Mouse (Mus musculus) urinary bladder, postnatal 25 days (tissue): ENCODE data around the gene Copb2.
A peak's percentile ranks its signal among the peaks of the same experiment; 100 is the strongest.

Experiments used
- DNase-seq: peaks from one replicate; pipeline ENCODE4 v3.0.0; 2022; ENCODE audit warnings: low spot score

Gene Copb2

DNA sequence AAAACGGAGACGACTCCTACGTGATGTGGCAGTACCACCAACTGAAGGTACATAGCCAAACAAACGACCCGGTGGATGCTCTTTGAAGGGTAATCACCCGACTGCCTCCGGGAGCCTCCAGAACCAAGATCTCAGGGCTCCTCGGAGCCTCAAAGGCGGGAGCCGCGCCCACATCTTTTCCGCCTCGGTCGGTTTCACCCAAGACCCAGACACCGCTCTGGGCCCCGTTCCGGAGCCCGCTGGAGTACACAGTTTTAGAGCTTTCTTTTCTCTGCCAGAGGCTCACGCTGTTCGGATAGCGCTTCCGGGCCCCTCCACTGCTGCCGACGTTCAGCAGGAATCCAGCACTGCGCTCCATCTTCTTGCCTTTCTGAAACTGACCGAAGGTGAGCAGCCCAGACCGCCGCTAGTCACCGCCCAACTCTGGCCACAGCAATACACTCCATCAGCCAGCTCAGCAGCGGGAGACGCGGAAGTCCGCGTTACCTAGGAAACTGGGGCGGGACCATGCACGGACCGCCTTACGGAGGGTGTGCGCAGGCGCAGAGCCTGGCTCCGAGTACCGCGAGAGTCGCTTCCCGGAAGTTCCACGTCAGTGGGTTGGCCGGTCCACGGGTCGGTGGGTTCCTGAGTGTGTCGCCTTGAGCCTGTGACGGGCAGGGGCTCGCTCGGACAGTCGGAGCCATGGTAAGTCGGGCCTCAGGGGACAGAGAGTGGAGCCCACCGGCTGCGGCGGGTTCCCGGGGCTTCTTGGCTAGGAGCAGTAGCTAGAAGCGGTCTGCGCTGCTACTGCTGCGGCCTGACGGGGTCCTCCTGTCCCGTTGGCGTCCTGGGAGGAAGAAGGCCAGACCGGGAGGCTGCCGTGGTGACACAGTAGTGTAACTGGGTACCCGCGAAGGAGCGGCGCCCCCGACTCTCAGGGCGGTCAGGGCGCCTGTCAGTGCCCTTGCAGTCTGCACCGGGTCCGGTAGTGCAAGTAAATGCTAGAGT lies at the start of gene Copb2:
Gene Copb2, plus strand, starts transcription at position 585 of the 990 bp plus-strand sequence.
- DNase-seq, result peak; percentile 100

DNA sequence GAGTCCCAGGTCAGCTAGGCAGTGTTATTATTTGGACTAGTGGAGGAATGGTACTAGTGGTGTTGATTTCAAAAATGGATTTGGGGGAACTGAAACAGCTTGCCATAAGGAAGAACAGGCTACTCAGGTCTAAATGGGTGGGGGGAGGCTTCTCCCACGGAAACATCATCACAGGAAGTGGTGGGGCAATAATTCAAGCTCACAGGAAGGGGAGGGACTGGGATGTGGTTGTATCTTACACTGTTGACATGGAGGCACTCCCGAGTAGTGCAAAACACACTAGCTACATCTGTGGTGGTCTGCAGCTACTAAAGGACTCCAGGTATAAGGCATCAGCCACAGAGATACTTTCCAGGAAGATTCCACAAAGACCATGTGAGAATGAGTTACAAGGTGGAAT lies 39.6 kb upstream of the Copb2 start:
- DNase-seq, result no peak

DNA sequence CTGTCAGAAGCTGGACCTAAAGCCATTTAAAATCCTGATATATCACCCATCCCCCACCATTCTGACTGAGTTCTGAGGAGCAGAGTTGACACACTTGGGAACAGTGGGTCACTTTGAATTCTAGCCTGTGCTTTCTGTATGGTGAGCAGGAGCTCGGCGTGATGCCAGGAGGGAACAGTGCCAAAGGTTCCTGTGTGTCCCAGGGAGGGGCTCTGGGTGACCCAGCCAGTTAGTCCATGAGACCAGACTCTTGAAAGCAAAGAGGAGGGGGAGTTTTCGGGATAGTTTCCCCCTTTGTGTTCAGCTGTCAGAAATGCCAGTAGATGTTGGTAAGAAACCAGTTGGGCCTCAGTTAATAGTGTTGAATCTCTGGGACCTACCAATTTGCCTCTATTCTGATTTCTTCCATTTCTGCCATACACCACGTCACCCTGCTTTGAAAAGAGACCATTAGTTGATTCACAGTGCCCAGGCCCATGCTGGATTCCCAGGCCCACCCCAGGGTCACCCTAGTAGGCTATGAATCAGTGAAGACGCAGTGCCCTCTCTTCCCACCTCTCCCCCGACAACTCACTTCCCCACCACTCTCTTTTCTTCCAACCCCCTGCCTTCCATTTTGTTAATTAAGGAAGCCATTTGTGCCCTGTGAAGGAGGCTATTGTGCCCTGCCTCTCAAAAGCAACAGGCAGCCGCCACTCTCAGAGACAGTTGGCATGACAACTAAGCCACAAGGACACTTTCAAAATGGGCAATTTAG lies 38.6 kb upstream of the Copb2 start:
- no peak for DNase-seq

DNA sequence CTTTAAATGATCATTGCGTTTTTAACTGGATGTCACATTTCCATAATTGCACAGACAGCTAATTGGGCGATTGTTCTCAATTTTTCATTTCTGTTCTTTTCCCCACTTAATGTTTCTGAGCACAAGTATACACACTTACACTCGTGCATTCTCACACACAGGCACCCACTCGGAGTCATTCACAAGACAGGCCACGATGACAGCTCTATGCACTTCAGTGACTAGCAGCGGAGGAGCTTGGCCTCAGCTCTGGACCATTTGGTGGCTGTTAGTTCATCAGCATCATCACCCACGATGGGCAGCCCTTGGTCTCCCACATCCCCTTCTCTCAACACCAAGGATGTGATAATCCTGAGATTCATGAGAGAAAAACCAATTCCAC lies 38.0 kb upstream of the Copb2 start:
- DNase-seq, result no peak

DNA sequence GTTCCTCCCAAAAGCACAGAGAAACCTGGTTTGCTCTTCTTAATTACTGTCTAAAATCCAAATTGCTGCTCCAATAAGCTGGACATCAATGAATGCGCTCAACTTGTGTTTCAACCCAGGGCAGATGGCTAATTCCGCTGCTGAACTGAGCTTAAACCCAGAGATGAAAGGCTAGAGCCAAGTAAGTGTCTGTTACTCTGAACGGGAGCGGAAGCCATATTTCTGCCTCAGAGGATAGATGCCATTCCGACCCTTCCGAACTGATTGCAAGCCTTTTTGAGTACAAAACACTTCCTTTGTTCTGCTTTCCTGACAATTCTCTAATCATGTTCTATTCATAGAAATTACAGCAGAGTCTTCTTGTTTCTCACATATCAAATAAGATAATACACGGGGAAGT lies 36.3 kb upstream of the Copb2 start:
- DNase-seq, result no peak

DNA sequence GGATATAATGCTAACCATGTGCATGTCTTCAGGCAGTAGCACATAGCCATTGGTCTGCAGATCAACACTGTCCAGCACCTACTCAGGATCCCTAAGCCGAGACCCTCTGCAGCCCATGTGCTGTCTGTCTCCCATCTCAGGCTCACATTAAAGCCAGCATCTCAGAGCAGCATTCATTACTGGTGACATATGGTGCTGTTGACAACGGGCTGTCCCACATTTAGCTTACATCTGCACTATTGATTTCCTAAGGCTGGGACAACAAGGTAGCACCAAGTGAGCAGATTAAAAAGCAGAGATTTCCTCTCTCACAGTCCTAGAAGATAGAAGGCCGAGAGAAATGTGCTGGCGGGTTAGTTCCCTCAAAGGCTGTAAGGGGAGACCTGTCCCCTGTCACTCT lies 33.7 kb upstream of the Copb2 start:
- DNase-seq, result no peak

DNA sequence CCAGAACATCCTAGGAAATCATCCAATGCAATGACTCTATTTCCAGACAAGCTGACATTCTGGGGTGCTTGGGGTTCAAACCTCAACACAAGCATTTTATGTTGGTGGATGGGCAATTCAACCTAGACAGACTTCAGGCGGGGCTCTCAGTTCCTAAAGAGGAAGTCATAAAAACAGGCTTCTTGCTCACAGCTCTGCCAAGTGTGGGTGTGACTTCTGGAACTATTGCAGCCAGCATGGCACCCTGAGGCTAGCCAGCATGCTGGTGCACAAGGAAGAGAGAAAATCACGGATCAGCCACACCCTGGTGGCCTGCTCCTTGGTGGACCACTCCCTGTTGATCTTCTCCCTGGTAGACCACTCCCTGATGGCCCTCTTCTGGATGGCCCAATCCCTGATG lies 32.5 kb upstream of the Copb2 start:
- no peak for DNase-seq

DNA sequence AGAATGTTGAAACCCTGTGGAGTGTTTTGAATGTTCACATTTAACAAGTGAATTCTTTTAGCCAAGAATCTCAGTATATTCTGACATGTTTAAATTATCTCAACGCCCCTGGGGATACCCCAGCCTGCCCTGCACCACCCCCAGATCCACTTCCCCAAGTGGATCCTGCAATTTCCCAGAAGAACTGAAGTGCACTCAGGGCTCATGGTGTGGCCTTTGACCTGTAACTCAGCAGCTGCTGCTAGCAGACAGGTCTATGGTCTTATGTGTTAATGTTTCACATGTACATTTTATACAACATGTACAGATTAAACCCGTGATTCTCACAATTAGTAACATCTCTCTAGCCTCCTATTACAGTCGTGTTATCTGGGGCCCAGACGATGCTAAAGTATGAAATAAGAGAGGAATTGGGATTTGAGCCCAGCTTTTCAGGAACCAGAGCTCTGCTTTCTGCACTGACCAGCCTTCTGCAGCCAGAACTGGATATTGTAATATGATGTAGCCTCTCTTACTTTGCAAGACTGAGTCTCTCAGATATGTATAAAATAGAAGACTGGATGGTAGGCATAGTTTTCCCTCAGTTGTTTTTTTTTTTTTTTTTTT lies 28.7 kb upstream of the Copb2 start:
- no peak for DNase-seq

DNA sequence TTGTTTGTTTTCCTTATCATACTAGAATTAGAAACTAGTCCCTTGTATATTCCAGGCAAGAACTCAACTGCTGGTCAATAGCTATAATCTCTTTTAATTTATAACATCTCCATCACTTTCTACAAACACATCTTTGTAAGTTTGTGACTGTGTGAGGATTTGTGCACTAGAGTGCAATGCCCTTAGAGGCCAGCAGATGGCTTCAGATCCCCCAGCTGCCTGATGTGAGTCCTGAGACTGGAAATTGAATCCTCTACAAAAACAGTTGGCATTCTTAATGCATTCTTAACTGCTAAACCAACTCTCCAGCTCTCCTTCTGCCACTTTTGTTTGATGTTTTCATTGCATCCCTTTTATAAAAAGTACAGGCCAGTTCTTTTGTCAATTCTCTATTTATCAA lies 27.8 kb upstream of the Copb2 start:
- DNase-seq, result no peak

DNA sequence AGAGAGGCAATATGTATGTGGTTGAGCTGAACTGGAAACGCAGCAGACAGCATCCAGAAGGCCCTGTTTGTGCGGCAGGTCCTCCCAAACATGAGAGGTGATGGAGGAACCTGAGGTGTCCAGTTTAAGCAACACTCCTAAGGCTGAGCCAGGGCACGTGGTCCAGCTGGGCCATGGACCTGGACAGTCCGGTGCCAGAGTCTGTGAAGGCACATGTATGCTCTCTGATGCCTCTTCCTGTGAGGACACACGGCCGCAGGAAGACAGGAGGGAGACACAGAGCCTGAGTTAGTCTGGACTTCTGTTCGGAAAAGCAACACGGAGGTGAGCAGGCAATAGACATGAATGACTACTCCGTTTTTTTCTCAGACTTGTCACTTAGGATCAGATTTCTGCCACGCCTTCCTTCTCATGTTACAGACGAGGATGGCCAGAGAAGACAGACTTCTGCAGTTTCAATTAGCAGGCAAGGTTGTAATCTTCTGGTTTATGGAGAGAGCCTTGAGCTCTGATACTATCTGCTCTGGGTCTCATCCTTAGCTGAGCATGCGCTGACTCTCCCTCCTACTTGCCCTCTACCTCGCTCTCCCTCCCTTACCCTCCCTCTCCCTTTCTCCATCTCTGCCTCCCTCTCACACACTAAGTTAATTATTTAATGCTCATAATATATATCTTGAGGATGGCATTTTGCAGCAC lies 25.4 kb upstream of the Copb2 start:
- DNase-seq, result no peak

DNA sequence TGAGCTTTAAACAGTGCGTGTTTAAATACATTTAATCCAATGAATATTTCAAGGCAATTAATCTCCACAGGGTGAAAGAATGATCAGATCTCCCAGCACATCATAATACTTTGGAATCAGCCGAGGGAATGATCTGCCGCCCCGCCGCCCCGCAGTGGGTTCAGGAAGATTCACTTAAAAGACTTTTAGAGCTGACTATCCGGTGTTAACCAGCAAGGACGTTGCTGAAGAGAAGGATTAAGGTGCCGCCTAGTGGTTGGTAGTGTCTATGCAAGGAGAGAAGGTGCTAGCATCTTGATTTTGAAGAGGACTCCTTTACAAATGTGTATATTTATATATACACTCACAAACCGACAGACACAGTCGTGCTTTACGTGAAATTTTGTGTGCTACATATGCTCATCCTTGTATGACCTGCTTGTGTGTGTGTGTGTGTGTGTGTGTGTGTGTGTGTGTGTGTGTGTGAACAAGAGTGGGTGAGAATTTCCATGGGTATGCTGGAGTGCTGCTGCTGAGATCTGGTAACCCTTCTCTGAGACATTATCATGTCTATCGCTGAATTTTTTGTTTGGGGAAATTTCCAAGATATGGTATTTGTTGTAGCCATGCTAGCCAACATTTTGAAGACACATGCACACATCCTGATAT lies 24.7 kb upstream of the Copb2 start:
- peak; percentile 47 for DNase-seq

DNA sequence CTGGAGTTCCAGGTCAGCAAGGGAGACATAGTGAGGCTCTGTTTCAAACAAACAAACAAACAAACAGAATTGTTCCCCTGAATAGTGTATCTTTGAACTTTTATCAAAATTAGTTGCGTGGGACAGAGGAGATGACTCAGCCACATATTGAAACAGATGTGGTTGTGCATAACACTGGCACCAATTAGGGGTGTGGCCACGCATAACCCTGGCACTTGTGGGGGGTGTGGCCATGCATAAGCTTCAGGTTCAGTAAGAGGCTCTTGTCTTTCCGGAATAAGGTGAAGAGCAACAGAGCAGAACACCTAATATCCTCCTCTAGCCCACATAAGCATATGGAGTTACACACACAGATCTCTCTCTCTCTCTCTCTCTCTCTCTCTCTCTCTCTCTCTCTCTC lies 19.5 kb upstream of the Copb2 start:
- no peak for DNase-seq

DNA sequence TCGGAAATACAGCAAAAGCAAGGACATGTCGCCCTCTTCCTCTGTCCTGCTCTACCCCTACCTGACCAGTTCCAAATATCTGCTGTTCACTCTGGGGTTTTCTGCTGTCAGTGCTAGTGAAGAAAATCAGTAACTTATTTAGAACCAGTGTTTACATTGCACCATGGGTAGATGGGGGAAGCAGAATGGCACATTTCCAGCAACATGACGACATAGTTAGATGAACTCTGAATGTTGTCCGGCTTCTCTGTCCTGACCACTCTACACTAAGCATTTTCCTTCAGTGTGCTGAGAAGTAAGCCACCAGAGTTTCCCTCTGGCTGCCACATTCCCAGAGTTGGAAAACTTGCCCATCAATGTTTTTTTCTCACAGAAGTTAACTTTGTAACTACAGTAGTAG lies 20.3 kb downstream of the Copb2 start:
- no peak for DNase-seq

DNA sequence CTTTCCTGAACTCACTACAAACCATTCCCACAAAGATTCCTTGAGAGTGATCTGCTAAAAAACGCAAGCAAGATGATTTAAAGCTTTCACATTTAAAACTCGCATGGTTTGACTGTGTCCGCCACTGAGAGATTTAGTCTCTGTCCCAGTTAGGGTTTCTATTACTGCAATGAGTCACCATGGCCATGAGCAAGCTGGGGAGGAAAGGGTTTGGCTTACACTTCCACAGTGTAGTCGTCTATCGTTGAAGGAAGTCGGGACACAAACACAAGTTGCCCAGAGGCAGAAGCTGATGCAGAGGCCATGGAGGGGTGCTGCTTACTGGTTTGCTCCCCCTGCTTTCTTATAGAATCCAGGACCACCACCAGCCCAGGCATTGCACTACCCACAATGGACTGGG lies 36.6 kb downstream of the Copb2 start:
- no peak for DNase-seq

DNA sequence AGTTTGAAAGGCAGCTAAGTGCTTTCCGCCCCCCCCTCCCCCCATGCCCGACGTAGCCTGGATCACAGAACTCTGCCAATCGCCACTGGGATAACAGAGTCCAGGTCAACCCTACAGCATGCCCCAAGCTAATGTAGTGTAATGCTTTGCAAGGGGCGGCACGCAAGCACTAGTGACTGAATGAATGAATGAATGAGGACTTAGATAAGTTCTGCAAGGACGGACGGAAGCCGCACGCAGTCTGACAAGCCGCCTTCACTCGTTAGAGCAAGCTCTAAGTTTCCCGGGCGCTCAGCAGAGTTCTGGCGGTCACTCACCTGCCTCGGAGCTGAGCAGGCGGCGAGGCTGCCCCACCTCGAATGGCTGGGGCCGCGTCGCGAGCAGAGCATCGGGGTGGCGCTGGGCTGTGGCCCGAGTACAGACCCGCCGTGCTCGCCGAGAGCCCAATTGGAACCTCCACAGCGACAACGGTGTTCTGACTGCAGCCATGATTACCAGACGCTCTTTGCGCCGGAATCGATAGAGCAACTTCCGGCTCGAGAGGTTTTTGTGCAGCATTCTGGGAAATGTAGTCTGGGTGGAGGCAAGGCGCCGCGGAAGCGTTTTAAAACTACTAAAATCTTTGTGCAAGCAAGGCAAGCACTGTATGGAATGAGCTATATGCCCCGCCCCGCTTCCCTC lies 37.8 kb downstream of the Copb2 start, which contains the start of gene Mrps22:
Gene Mrps22, minus strand, starts transcription at position 505 of the 681 bp plus-strand sequence.
- DNase-seq, result peak; percentile 71

DNA sequence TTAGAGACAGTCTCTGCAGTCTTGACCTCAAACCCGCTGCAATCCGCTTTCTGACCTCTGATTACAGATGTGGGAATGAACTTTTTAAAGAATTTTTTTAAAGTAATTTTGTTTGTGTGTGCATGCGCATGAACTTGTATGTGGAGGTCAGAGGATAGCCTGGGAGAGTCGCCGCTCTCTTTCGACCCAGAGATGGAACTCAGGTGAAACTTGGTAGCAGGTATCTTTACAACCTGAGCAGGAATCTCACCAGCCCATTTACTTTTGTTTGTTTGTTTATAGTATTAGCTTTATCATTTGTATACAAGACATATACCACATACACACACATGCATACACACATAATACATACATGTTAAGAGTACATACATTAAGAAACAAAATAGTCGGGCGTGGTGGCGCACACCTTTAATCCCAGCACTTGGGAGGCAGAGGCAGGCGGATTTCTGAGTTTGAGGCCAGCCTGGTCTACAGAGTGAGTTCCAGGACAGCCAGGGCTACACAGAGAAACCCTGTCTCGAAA lies 38.4 kb downstream of the Copb2 start:
- no peak for DNase-seq

DNA sequence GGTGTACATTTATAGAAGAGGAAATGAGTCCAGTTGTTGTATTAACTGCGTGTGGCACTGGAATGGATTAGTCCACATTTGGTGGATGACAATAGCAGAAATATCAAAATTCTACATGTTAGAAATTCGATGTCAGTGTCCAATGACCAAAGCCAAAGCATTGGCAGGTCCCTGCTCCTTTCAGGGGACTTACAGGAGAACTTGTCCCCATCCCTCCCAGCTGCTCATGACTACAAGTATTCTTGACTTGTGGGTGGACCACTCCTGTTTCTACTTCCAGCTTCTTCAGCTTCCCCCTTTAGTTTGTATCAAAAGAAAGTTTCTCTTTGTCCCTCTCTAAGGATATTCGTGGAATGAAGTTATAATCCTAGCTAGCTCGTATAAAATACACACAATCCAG lies 41.4 kb downstream of the Copb2 start:
- DNase-seq, result no peak

DNA sequence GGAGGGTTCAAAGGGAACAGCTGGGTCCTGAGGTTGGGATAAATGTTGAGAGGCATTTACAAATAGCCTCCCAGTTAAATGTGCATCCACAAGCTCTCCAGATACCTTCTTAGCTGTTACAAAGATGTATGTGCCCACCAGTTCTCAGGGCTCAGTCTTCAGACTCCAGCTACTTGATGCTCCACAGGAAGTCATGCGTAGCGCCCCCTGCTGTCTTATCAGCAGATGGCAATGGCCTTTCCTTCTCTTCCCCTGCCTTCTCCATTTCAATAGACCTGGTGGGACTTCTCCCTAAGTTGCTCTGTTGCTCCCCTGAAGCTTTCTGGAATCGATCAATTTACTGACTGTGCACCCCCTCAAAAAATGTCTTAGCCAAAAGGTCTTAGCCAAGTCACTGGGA lies 65.0 kb downstream of the Copb2 start:
- no peak for DNase-seq

DNA sequence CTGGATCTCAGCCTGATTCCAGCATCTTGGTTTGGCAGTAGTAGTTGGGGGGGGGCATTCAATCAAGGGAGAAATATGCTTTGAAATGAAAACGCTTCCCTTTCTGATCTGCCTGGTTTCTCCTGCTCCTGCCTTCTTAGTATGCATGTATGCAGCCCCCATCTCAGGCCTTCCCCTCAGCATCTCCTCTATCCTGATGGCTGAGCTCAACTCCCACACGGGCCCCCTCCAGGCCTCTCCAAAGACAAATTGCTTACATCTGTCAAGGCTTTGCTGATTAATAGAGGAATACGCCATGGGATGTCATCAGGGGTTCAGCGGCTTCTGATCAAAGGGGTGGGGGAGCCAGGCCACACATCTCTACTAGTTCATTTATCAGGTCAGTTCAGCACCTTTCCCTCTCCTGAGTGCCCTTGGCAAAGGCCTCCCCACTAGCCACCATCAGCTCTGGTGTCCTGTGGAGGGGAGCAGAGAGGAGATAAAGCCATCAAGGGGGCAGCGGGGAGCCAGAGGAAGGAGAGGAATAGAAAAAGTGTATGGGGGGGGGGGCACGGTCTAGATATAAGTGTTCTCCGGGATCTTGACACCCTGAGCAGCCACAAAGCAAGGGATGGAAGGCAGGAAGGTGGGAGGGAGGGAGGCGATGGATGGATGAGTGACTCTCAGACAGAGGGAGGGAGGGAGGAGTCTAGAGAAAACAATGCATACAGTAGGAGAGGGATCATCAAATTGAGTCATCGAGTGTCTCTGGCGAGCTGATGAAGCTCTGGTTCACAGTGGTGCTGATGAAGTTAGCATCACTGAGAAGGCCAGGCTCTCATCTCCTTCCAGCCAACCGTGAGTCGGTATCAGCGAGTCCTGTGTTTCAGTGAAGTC lies 70.0 kb downstream of the Copb2 start:
- DNase-seq, result no peak
